ENCODE assay signal across 8 mouse cellular contexts in genomic region chr1:190979100-190979563, GRCm38 (mm10). TPM values are rescaled to one million over a fixed set of nuclear protein-coding genes. Genes with fewer than 3 reads are reported as not detected.
DNase-seq lines count a peak whose midpoint lies in the region; ATAC-seq lines count a peak whose summit lies in the region.

TSS of gene Vash2 (minus strand) at chr1:190979296.

- H3K27ac ChIP-seq in intestine, embryonic 15.5 days = peak within 1 kb of the TSS; percentile 90

- under 1% methylated on average over 38 of the region's 38 CpGs for WGBS in intestine, embryonic 15.5 days

- no peaks in the 10 kb centered on the region for H3K36me3 ChIP-seq in intestine, embryonic 15.5 days
- H3K36me3 ChIP-seq in megakaryocyte, embryonic 14.5 days (replicated peaks; ENCODE audit: low read length) = no peaks in the 10 kb centered on the region

- H3K27me3 ChIP-seq in intestine, embryonic 15.5 days (replicated peaks) = no peaks in the 10 kb centered on the region
- H3K27me3 ChIP-seq in megakaryocyte, embryonic 14.5 days (replicated peaks) = peaks cover 77% of the 10 kb centered on the region

- ATAC-seq in CD4-positive, CD25-positive, alpha-beta regulatory T cell, adult 4 months = no peak
- ATAC-seq in intestine, embryonic 15.5 days = peak; percentile 98

- H3K4me1 ChIP-seq in intestine, embryonic 15.5 days (replicated peaks) = peaks cover 20% of the 10 kb centered on the region
- H3K4me1 ChIP-seq in megakaryocyte, embryonic 14.5 days = peaks cover 35% of the 10 kb centered on the region

- H3K9ac ChIP-seq in intestine, embryonic 15.5 days = peak within 1 kb of the TSS; percentile 72

- intact Hi-C loops in left cerebral cortex, postnatal 10 days (cut with DNase I) = no loop called here

- H3K4me3 ChIP-seq in intestine, embryonic 15.5 days (replicated peaks) = peak within 1 kb of the TSS; percentile 60
- peak within 1 kb of the TSS; percentile 89 for H3K4me3 ChIP-seq in megakaryocyte, embryonic 14.5 days (replicated peaks)

- H3K4me2 ChIP-seq in intestine, embryonic 15.5 days (replicated peaks) = peak within 1 kb of the TSS; percentile 96

- H3K9me3 ChIP-seq in intestine, embryonic 15.5 days = no peaks in the 10 kb centered on the region
- no peaks in the 10 kb centered on the region for H3K9me3 ChIP-seq in megakaryocyte, embryonic 14.5 days

- DNase-seq in CD4-positive, CD25-positive, alpha-beta regulatory T cell, adult 2 months (ENCODE audit: low read depth, low spot score) = peak; percentile 8
- DNase-seq in embryo, embryonic 11 days = peak; percentile 97
- peak; percentile 81 to 92 for DNase-seq in gastrocnemius, postnatal 4 days (ENCODE audit: low spot score in 2 of 2)
- DNase-seq in left cerebral cortex, postnatal 10 days (ENCODE audit: extremely low spot score in 1 of 2, low spot score in 2 of 2) = peak; percentile 82 to 91
- peak; percentile 74 for DNase-seq in right cerebral cortex, postnatal 14 days

RNA-seq across cellular contexts. Expression of gene Vash2, which starts in this region (rescaled TPM):
- polyA plus RNA-seq in CD4-positive, CD25-positive, alpha-beta regulatory T cell, adult 4 months (2017; shearing (Covaris generic)) = under 1 TPM; 0.78 to 0.84 TPM
- total RNA-seq in gastrocnemius, postnatal 4 days (2021) = 10 to 100 TPM; 41.2 to 43.6 TPM
- polyA plus RNA-seq in intestine, embryonic 15.5 days (2015; fragmentation: Nextera tagmentation; extraction: Ambion mirVana) = 15.6 and 19.1 TPM in 2 replicates
- 10 to 100 TPM in 1 of 2 experiments, 1 to 10 TPM in 1; 9.9 to 11.9 TPM for total RNA-seq in left cerebral cortex, postnatal 10 days (2021)
- 0.07 and 3.4 TPM in 2 replicates for polyA plus RNA-seq in megakaryocyte, embryonic 14.5 days (2012; ENCODE audit: insufficient read depth, low replicate concordance)

Comparison
In these comparisons a context has a peak if more than half of its experiments do, and no peak if none do; other contexts are left out.
1. DNase-seq: peak in every context shown above with its lines; median percentile 97 in embryo, embryonic 11 days; 86 in gastrocnemius, postnatal 4 days; 86 in left cerebral cortex, postnatal 10 days; 74 in right cerebral cortex, postnatal 14 days; 8 in CD4-positive, CD25-positive, alpha-beta regulatory T cell, adult 2 months.